ENCODE assay signal across 8 mouse cellular contexts in the genomic region with DNA sequence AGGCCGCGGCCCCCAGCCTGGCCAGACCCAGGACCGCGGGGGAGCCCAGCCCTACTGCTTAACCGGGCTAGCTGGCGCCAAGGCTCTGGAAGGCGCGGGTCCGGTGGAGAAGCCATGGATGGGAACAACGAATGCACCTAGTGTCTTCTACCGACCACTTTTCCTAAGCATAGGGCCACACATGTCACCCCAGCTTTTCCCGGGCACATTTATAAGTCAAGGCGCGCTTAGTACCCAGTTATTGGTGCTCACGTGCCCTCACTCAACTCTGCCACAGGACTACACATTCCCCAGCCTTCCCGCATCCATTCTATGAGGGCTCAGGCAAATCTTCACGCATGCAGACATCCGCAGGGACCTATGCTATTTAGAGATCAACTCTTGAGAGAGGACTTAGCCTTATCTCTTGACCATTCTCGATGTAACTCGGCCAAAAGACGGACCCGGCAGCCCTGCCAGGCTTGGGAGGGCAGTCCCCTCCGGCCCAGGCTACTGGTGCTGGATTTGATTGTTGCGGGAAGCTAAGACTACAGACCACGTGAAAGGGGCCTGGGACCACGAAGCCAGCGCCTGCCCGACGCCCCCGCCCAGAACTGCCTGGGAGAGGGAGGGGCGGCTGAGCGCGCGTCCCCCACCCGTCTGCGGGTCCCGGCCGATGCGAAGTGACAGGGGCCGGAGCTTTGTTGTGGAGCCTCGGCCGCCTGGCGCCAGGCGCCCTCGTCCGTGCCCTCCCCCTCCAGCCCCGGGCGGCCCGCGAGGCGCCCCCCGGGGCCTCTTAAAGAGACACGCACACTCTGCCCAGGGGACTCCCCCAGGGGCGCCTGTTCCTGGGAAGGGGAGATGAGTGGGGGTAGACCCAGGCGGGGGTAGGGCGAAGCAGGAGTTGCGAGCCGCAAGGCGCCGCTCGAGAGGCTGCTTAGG. TPM values are rescaled to one million over a fixed set of nuclear protein-coding genes. Genes with fewer than 3 reads are reported as not detected.
DNase-seq lines count a peak whose midpoint lies in the region; ATAC-seq and TF ChIP-seq lines count a peak whose summit lies in the region.
"Had no signal": no experiment of that assay in that cellular context is flagged by ENCODE, and none has a peak within 500 bp of the region (broad histone marks: within the 10 kb centered on the region; RNA-seq: fewer than 3 reads in every experiment).

No protein-coding gene starts in this region.

- H3K9me3 ChIP-seq in ES-Bruce4 (replicated peaks; ENCODE audit: control insufficient read depth, insufficient read depth, low read length, poor library complexity, severe bottlenecking), result no peaks in the 10 kb centered on the region
- no peaks in the 10 kb centered on the region for H3K9me3 ChIP-seq in hindbrain, embryonic 15.5 days

- H3K4me1 ChIP-seq in ES-Bruce4 (ENCODE audit: control insufficient read depth, insufficient read depth, low read length), result no peaks in the 10 kb centered on the region
- no peaks in the 10 kb centered on the region for H3K4me1 ChIP-seq in brown adipose tissue, adult 24 weeks (ENCODE audit: control insufficient read depth, insufficient read depth, insufficient read length, low read length)
- peaks cover 29% of the 10 kb centered on the region for H3K4me1 ChIP-seq in hindbrain, embryonic 15.5 days (replicated peaks)

- peak overlapping the region; percentile 44 for H3K4me2 ChIP-seq in hindbrain, embryonic 15.5 days

- TF ChIP-seq CTCF in ES-Bruce4 (IDR thresholded peaks at IDR 0.05; ENCODE audit: low read depth, low read length), result no peak

- no peaks in the 10 kb centered on the region for H3K36me3 ChIP-seq in ES-Bruce4 (ENCODE audit: control insufficient read depth, insufficient read depth, low read length, poor library complexity, severe bottlenecking)
- H3K36me3 ChIP-seq in hindbrain, embryonic 15.5 days, result no peaks in the 10 kb centered on the region

- no peak overlapping the region for H3K9ac ChIP-seq in ES-Bruce4 (ENCODE audit: low read depth, poor library complexity, severe bottlenecking)
- no peak overlapping the region for H3K9ac ChIP-seq in hindbrain, embryonic 15.5 days

- H3K27ac ChIP-seq in ES-Bruce4 (ENCODE audit: insufficient read depth, low read length), result no peak overlapping the region
- peak overlapping the region; percentile 5; the same call in 1 of the 2 replicates for H3K27ac ChIP-seq in brown adipose tissue, adult 24 weeks (replicated peaks; ENCODE audit: low read depth, low read length)
- H3K27ac ChIP-seq in hindbrain, embryonic 15.5 days (replicated peaks), result no peak overlapping the region

- TF ChIP-seq EP300 in ES-Bruce4 (IDR thresholded peaks at IDR 0.05; ENCODE audit: insufficient read depth, low read depth, low read length), result no peak

- no peak for TF ChIP-seq POLR2A in ES-Bruce4 (IDR thresholded peaks at IDR 0.05; ENCODE audit: insufficient read depth, low read length)

- WGBS in hindbrain, embryonic 15.5 days, result under 1% methylated on average over 49 of the region's 61 CpGs

- peaks cover 46% of the 10 kb centered on the region for H3K27me3 ChIP-seq in ES-Bruce4 (ENCODE audit: control insufficient read depth, insufficient read depth, low read length, poor library complexity, severe bottlenecking)
- H3K27me3 ChIP-seq in hindbrain, embryonic 15.5 days, result peaks cover 72% of the 10 kb centered on the region

- ATAC-seq in hindbrain, embryonic 15.5 days (ENCODE audit: low FRiP score, low read depth), result no peak

- peak overlapping the region; percentile 32 for H3K4me3 ChIP-seq in ES-Bruce4 (ENCODE audit: low read depth, low read length)
- peak overlapping the region; percentile 14; the same call in 1 of the 2 replicates for H3K4me3 ChIP-seq in brown adipose tissue, adult 24 weeks (ENCODE audit: insufficient read depth, low read depth, low read length)
- H3K4me3 ChIP-seq in hindbrain, embryonic 15.5 days, result peak overlapping the region; percentile 21

- peak; percentile 73 for DNase-seq in lung, postnatal 10 days
- no peak for DNase-seq in natural killer cell, adult 2 months (ENCODE audit: low spot score in 2 of 2)
- DNase-seq in left cerebral cortex, adult 9 months (ENCODE audit: low spot score in 2 of 2), result no peak
- DNase-seq in testis, postnatal 10 days (ENCODE audit: low spot score), result no peak

RNA-seq across cellular contexts. Expression of gene Tbx2, which starts 2.6 kb away (rescaled TPM):
- 0.16 and 0.24 TPM in 2 replicates for polyA plus RNA-seq in ES-Bruce4 (2011; ENCODE audit: insufficient read depth, insufficient read length, low read depth, missing spikeins)
- 1.2 and 1.5 TPM in 2 replicates for polyA plus RNA-seq in brown adipose tissue, adult 24 weeks (2012; ENCODE audit: insufficient read depth, insufficient read length, missing spikeins)
- polyA plus RNA-seq in hindbrain, embryonic 15.5 days (2015; fragmentation: Nextera tagmentation; extraction: Ambion mirVana), result 1.5 and 1.9 TPM in 2 replicates

RNA-seq across cellular contexts. Expression of gene Gm11444, which starts 20.4 kb away (rescaled TPM):
- polyA plus RNA-seq in ES-Bruce4 (2011; ENCODE audit: insufficient read depth, insufficient read length, low read depth, missing spikeins), result not detected in 2 replicates
- polyA plus RNA-seq in brown adipose tissue, adult 24 weeks (2012; ENCODE audit: insufficient read depth, insufficient read length, missing spikeins), result not detected in 2 replicates
- polyA plus RNA-seq in hindbrain, embryonic 15.5 days (2015; fragmentation: Nextera tagmentation; extraction: Ambion mirVana), result not detected in 2 replicates
- polyA plus RNA-seq: liver, adult 2 months had no signal

RNA-seq across cellular contexts. Expression of gene Tbx4, which starts 56.4 kb away (rescaled TPM):
- polyA plus RNA-seq in ES-Bruce4 (2011; ENCODE audit: insufficient read depth, insufficient read length, low read depth, missing spikeins), result 0.62 and 0.69 TPM in 2 replicates
- polyA plus RNA-seq in brown adipose tissue, adult 24 weeks (2012; ENCODE audit: insufficient read depth, insufficient read length, missing spikeins), result not detected in 2 replicates
- 0.21 and 0.31 TPM in 2 replicates for polyA plus RNA-seq in hindbrain, embryonic 15.5 days (2015; fragmentation: Nextera tagmentation; extraction: Ambion mirVana)
